Mouse (Mus musculus) hindbrain, embryonic 16.5 days (tissue): ENCODE results near the gene Snapc4. TPM values are rescaled to one million over a fixed set of nuclear protein-coding genes. Genes with fewer than 3 reads are reported as not detected.
A peak's percentile ranks its signal among the peaks of the same experiment; 100 is the strongest.

Experiments
- ATAC-seq: fragments of 200-750 bp; cut with Nextera tagmentation; 2 replicates; pipeline ENCODE4 v1.8.0; 2017; ENCODE audit warnings: moderate TSS enrichment, moderate library complexity
- H3K27ac ChIP-seq: fragments of 300-500 bp; sonication (generic); 2 replicates; pipeline ENCODE4 v1.5.1; 2014; ENCODE audit warnings: low read depth, mild to moderate bottlenecking, control low read depth, low read length, moderate library complexity
- H3K27me3 ChIP-seq: fragments of 300-500 bp; sonication (generic); replicated peaks from 2 replicates; pipeline ENCODE4 v1.6.1; 2014; ENCODE audit warnings: low read length; ENCODE audit not compliant: control insufficient read depth, insufficient read depth
- H3K36me3 ChIP-seq: fragments of 300-500 bp; sonication (generic); 2 replicates; pipeline ENCODE4 v1.6.1; 2014; ENCODE audit warnings: mild to moderate bottlenecking, low read length, moderate library complexity, mixed read lengths; ENCODE audit not compliant: control insufficient read depth, insufficient read depth
- H3K4me1 ChIP-seq: fragments of 300-500 bp; sonication (generic); 2 replicates; pipeline ENCODE4 v1.6.1; 2014; ENCODE audit warnings: low read depth, low read length; ENCODE audit not compliant: control insufficient read depth, insufficient read depth
- H3K4me2 ChIP-seq: fragments of 300-500 bp; sonication (generic); 2 replicates; pipeline ENCODE4 v1.6.1; 2014; ENCODE audit warnings: mild to moderate bottlenecking, low read length, control low read depth, moderate library complexity
- H3K4me3 ChIP-seq: fragments of 300-500 bp; sonication (generic); 2 replicates; pipeline ENCODE4 v1.5.1; 2014; ENCODE audit warnings: mild to moderate bottlenecking, low read length, control low read depth, moderate library complexity
- H3K9ac ChIP-seq: fragments of 300-500 bp; sonication (generic); 2 replicates; pipeline ENCODE4 v1.6.1; 2014; ENCODE audit warnings: low read depth, mild to moderate bottlenecking, control low read depth, low read length, moderate library complexity
- H3K9me3 ChIP-seq: fragments of 300-500 bp; sonication (generic); 2 replicates; pipeline ENCODE4 v1.6.1; 2014; ENCODE audit warnings: mild to moderate bottlenecking, low read length, moderate library complexity; ENCODE audit not compliant: control insufficient read depth
- WGBS: fragments of 180-500 bp; shearing (Covaris S2); extraction: QIAGEN DNeasy Blood & Tissue Kit; methylation state at CpG from one replicate; pipeline ENCODE4 v1.1.7; 2014; 5-methylcytosine and 5-hydroxymethylcytosine counted together
- polyA plus RNA-seq: library from polyadenylated mRNA; unstranded; fragments of >200 nt; fragmentation: Nextera tagmentation; extraction: Ambion mirVana; gene quantifications from 2 replicates; pipeline ENCODE4 v1.2.1, GENCODE M21; 2015

Snapc4 gene
- polyA plus RNA-seq: 29.1 and 36.4 TPM in 2 replicates

DNA sequence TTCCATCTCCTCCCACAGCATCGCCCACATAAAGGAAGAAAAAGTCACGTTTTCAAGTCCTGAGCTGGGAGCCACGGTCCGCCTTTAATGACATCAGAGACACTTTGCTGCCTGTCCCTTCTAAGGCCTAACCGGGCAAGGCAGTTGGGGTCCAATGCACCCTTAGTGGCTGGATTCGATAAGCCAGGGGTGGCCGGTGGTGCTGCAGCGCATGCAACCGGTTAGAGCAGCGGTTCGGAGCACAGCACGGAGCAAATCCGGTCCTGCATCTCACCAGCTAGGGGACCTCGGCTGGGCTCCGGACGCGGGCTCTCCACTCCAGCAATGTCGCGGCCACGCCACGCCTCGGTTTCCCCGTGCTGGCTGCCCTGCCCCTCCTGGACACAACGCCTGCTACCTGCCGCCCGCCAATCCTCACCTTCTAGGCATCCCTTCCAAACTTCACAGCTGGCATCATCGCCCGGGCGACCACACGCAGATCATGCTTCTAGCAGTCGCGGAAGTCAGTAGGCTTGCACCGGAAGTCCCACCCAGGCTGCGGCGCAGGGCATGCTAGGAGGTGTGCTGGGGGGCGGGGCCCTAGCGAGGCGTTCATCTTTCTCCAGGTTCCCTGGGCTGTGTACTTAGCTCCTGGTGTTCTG lies at the start of gene Snapc4:
Gene Snapc4 (minus strand): TSS at position 523 of the 641 bp plus-strand sequence.
- Histone ChIP-seq H3K4me2 (peak within 1 kb of the TSS; percentile 78), H3K36me3 (peaks cover 38% of the 10 kb centered on the region), H3K27ac (peak within 1 kb of the TSS; percentile 60), H3K27me3 (no peaks in the 10 kb centered on the region), H3K9me3 (no peaks in the 10 kb centered on the region), H3K4me1 (peaks cover 7% of the 10 kb centered on the region), H3K9ac (peak within 1 kb of the TSS; percentile 83), H3K4me3 (peak within 1 kb of the TSS; percentile 84)
- ATAC-seq: peak; percentile 98
- 1% methylated on average over 32 of the region's 38 CpGs for WGBS

GRCm38 (mm10) chr2:26429851-26430250 lies 49.4 kb upstream of the Snapc4 start:
- no peaks in the 10 kb centered on the region for H3K9me3 ChIP-seq
- no peak overlapping the region for H3K4me2 ChIP-seq
- no peaks in the 10 kb centered on the region for H3K27me3 ChIP-seq
- H3K9ac ChIP-seq: no peak overlapping the region
- no peak for ATAC-seq
- WGBS: 76% methylated on average over 5 of the region's 5 CpGs
- H3K4me1 ChIP-seq: no peaks in the 10 kb centered on the region
- H3K27ac ChIP-seq: no peak overlapping the region
- H3K36me3 ChIP-seq: peaks cover 56% of the 10 kb centered on the region
- H3K4me3 ChIP-seq: no peak overlapping the region

- H3K9me3 ChIP-seq: no peaks in the 10 kb centered on the region
- no peak overlapping the region for H3K9ac ChIP-seq
- no peaks in the 10 kb centered on the region for H3K27me3 ChIP-seq
- H3K4me3 ChIP-seq: no peak overlapping the region
- WGBS: 95% methylated on average over 2 of the region's 2 CpGs
- H3K27ac ChIP-seq: no peak overlapping the region
- no peak for ATAC-seq
- peaks cover 74% of the 10 kb centered on the region for H3K36me3 ChIP-seq
- H3K4me1 ChIP-seq: no peaks in the 10 kb centered on the region
- no peak overlapping the region for H3K4me2 ChIP-seq
Observed at GRCm38 (mm10) chr2:26424541-26424940, 44.1 kb upstream of the Snapc4 start.

GRCm38 (mm10) chr2:26423086-26423485 lies 42.6 kb upstream of the Snapc4 start:
- Histone ChIP-seq H3K27ac (no peak overlapping the region), H3K4me2 (no peak overlapping the region), H3K36me3 (peaks cover 69% of the 10 kb centered on the region), H3K4me3 (no peak overlapping the region), H3K9me3 (no peaks in the 10 kb centered on the region), H3K4me1 (no peaks in the 10 kb centered on the region), H3K9ac (no peak overlapping the region), H3K27me3 (no peaks in the 10 kb centered on the region)
- ATAC-seq: no peak
- WGBS: 88% methylated on average over 1 of the region's 1 CpGs

DNA sequence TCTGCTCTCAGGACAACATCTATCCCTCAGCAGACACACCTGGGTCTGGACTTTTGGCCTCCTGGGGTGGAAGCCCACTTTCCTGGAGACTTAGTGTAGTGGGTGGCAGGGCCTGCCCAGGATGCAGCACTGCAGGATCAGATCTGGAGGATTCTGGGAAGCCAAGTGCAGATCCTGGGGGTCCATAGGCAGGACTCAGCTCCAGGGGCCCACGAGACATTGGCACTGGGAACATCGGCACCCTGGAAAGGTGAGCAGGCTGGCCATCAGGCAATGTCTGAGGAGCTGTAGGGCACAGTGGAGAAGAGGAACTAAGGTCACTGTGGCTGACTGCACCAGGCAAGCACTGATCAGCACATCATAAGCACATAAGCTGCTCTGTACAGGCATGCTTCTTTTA lies 41.5 kb upstream of the Snapc4 start:
- H3K27me3 ChIP-seq: no peaks in the 10 kb centered on the region
- no peak overlapping the region for H3K4me2 ChIP-seq
- no peak overlapping the region for H3K4me3 ChIP-seq
- no peak overlapping the region for H3K9ac ChIP-seq
- no peak for ATAC-seq
- H3K4me1 ChIP-seq: no peaks in the 10 kb centered on the region
- no peak overlapping the region for H3K27ac ChIP-seq
- no peaks in the 10 kb centered on the region for H3K9me3 ChIP-seq
- H3K36me3 ChIP-seq: peaks cover 66% of the 10 kb centered on the region
- WGBS: 96% methylated on average over 2 of the region's 2 CpGs

GRCm38 (mm10) chr2:26418120-26418519 lies 37.7 kb upstream of the Snapc4 start:
- H3K4me2 ChIP-seq: no peak overlapping the region
- ATAC-seq: no peak
- no peak overlapping the region for H3K9ac ChIP-seq
- no peaks in the 10 kb centered on the region for H3K9me3 ChIP-seq
- H3K4me1 ChIP-seq: no peaks in the 10 kb centered on the region
- H3K36me3 ChIP-seq: peaks cover 57% of the 10 kb centered on the region
- H3K27me3 ChIP-seq: no peaks in the 10 kb centered on the region
- no peak overlapping the region for H3K4me3 ChIP-seq
- WGBS: 93% methylated on average over 1 of the region's 1 CpGs
- H3K27ac ChIP-seq: no peak overlapping the region

- peaks cover 60% of the 10 kb centered on the region for H3K36me3 ChIP-seq
- no peak for ATAC-seq
- no peaks in the 10 kb centered on the region for H3K27me3 ChIP-seq
- H3K4me1 ChIP-seq: no peaks in the 10 kb centered on the region
- no peak overlapping the region for H3K9ac ChIP-seq
- no peak overlapping the region for H3K27ac ChIP-seq
- H3K4me2 ChIP-seq: no peak overlapping the region
- no peak overlapping the region for H3K4me3 ChIP-seq
- no peaks in the 10 kb centered on the region for H3K9me3 ChIP-seq
Observed at GRCm38 (mm10) chr2:26417066-26417465, 36.6 kb upstream of the Snapc4 start.

DNA sequence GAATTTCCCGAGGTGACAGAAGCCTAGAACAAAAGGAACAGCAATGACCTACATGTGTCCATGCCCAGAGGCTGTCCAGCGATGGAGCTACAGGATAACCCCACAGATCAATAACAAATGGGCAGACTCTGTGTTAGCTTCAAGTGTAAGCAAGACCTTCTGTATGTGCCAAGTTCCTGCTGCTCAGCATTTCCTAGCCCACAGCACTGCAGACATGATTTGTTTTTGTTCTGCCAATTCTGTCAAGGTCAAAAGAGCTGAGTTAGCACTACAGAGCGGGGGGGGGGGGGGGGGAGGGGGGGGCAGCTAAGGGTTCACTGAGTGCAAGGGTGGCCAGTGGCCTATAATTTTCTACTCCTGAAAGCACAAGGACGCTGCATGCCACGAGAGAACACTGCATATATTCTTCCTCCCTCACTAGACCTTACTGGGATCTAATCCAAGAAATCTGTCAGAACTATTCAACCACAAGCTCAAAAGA lies 30.5 kb upstream of the Snapc4 start:
- Histone ChIP-seq H3K4me3 (no peak overlapping the region), H3K27me3 (no peaks in the 10 kb centered on the region), H3K27ac (peak overlapping the region; percentile 26; the same call in 1 of the 2 replicates), H3K4me1 (peaks cover 30% of the 10 kb centered on the region), H3K36me3 (peaks cover 32% of the 10 kb centered on the region), H3K4me2 (no peak overlapping the region), H3K9ac (no peak overlapping the region), H3K9me3 (no peaks in the 10 kb centered on the region)
- no peak for ATAC-seq
- 64% methylated on average over 5 of the region's 5 CpGs for WGBS

GRCm38 (mm10) chr2:26410091-26410490 lies 29.6 kb upstream of the Snapc4 start:
- Histone ChIP-seq H3K4me3 (no peak overlapping the region), H3K4me2 (no peak overlapping the region), H3K9ac (no peak overlapping the region), H3K27ac (0 out of 2 replicates have a peak overlapping the region, but pooled peaks have one; percentile 4), H3K4me1 (peaks cover 38% of the 10 kb centered on the region), H3K9me3 (no peaks in the 10 kb centered on the region), H3K36me3 (peaks cover 27% of the 10 kb centered on the region), H3K27me3 (no peaks in the 10 kb centered on the region)
- ATAC-seq: no peak
- WGBS: 63% methylated on average over 5 of the region's 5 CpGs
